ENCODE assay signal across 8 mouse cellular contexts in genomic region chr19:34921652-34922602, GRCm38 (mm10). TPM values are rescaled to one million over a fixed set of nuclear protein-coding genes. Genes with fewer than 3 reads are reported as not detected.
DNase-seq lines count a peak whose midpoint lies in the region; ATAC-seq and TF ChIP-seq lines count a peak whose summit lies in the region.

Gene Kif20b, plus strand, starts transcription at chr19:34922361.

- intact Hi-C loops in heart, postnatal 25 days (cut with DNase I), result loop anchor here (5.0 to 10.0 kb wide), 2 partner anchors 45 to 257 kb away; partner anchors contain the start of gene Pank1

- peak; percentile 58; the same call in 1 of the 2 replicates for TF ChIP-seq POLR2A in lung, adult 2 months (IDR thresholded peaks at IDR 0.05; ENCODE audit: borderline replicate concordance, extremely low read depth, low read depth, low read length)

- peak within 1 kb of the TSS; percentile 85 for H3K27ac ChIP-seq in forebrain, embryonic 15.5 days (replicated peaks)

- DNase-seq in ES-CJ7 (ENCODE audit: low read depth, low spot score), result peak; percentile 92
- DNase-seq in cerebellum, adult 11 months, result peak; percentile 80
- peak; percentile 75 for DNase-seq in heart, postnatal 25 days (ENCODE audit: low spot score)
- DNase-seq in layer of hippocampus, adult 18-20 months (ENCODE audit: low spot score in 2 of 2), result peak; percentile 75 to 86
- DNase-seq in lung, adult 2 months, result peak; percentile 86
- peak; percentile 83 to 88 for DNase-seq in thymus, adult 18-20 months

- H3K4me1 ChIP-seq in forebrain, embryonic 15.5 days, result peaks cover 11% of the 10 kb centered on the region
- no peaks in the 10 kb centered on the region for H3K4me1 ChIP-seq in lung, adult 2 months (ENCODE audit: control insufficient read depth, insufficient read depth, low read length)

- peak within 1 kb of the TSS; percentile 71 for H3K4me2 ChIP-seq in forebrain, embryonic 15.5 days (replicated peaks)

- H3K27me3 ChIP-seq in forebrain, embryonic 15.5 days, result no peaks in the 10 kb centered on the region

- peaks cover 3% of the 10 kb centered on the region; the same call in 1 of the 2 replicates for H3K36me3 ChIP-seq in forebrain, embryonic 15.5 days

- peak; percentile 96 for ATAC-seq in forebrain, embryonic 15.5 days (replicated peaks)
- peak; percentile 93 for ATAC-seq in neutrophil, adult 5-6 weeks (ENCODE audit: extremely low read depth, insufficient number of reproducible peaks, low FRiP score, poor library complexity, severe bottlenecking)

- no peaks in the 10 kb centered on the region for H3K9me3 ChIP-seq in forebrain, embryonic 15.5 days

- H3K4me3 ChIP-seq in forebrain, embryonic 15.5 days, result peak within 1 kb of the TSS; percentile 85
- peak within 1 kb of the TSS; percentile 98 for H3K4me3 ChIP-seq in lung, adult 2 months (replicated peaks; ENCODE audit: extremely low read depth, low read depth, low read length)

- peak within 1 kb of the TSS; percentile 61 for H3K9ac ChIP-seq in forebrain, embryonic 15.5 days (replicated peaks)

- TF ChIP-seq CTCF in lung, adult 2 months (IDR thresholded peaks at IDR 0.05; ENCODE audit: insufficient read depth, low read length), result no peak

- whole genome bisulfite sequencing in forebrain, embryonic 15.5 days, result under 1% methylated on average over 57 of the region's 57 CpGs
- under 1% methylated on average over 57 of the region's 57 CpGs for WGBS in lung, adult 2 months

RNA-seq across cellular contexts. Expression of gene Kif20b, which starts in this region (rescaled TPM):
- polyA plus RNA-seq in forebrain, embryonic 15.5 days (2015; fragmentation: Nextera tagmentation; extraction: Ambion mirVana), result 33.1 and 34.9 TPM in 2 replicates
- total RNA-seq in heart, postnatal 25 days (2021), result 1 to 10 TPM; 1.1 to 1.3 TPM
- 1 to 10 TPM in 1 of 2 experiments, under 1 TPM in 1; 0.59 to 1.3 TPM for total RNA-seq in layer of hippocampus, adult 18-20 months (2021)
- polyA plus RNA-seq in lung, adult 2 months (2012; rRNA removed), result 0.06 and 0.34 TPM in 2 replicates
- 16.5 and 18.4 TPM in 2 replicates for total RNA-seq in neutrophil, adult 5-6 weeks (2017)

Comparison
In these comparisons a context has a peak if more than half of its experiments do, and no peak if none do; other contexts are left out.
1. Peak in every context shown above with its lines: DNase-seq, ATAC-seq, H3K4me3 ChIP-seq and H3K27ac ChIP-seq.
2. RNA of gene Kif20b (polyA plus RNA-seq): 33.1 to 34.9 TPM in forebrain, embryonic 15.5 days; 0.06 to 0.34 TPM in lung, adult 2 months; every median in the first group is over 10 times any median in the second.
3. Peak in DNase-seq and H3K4me3 ChIP-seq in lung, adult 2 months; RNA of the gene not detected or under 1 TPM.